9 mouse cellular contexts compared by ENCODE assay signal in the genomic region with DNA sequence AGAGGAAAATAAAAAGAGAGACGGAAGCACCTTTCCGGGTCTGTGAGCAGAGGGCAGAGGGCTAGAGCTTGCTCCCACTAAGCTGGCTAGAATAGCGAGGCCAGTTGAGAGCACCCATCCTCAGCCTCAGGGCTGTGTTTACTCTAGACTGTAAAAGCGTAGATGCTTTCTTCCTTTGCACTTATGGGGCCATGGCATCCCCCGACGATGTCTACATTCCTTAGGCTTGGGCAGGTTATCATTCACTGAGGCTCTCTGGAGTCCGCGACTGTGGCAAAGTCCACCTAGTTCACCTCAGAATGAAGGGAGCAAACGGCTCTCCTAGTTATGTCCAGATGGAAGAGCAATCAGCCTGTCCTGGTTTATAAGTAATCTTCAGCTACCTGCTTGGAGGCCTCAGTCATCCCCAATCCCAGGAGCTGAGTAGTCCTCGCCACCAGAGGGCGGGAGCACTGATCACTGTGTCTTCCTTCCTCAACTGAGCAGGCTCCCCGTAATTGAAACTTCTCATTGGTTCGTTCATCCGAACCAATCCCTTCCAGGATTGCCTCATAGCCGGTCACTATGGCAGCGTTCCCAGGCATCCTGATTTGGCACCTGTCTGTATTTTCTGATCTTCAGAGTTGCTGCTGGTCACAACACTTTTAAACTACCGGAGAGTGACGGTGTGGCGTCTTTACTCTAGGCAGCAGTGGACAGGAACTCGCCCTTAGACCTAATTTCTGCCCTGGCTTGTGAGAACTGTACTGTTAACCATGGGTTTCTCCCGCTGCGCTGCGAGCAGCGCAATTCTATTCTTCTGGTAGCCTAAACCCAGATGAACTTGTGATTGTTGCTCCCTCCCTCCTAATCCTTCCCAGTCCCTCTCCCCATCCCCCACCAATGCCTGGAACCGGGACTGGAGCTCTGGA. TPM values are rescaled to one million over a fixed set of nuclear protein-coding genes. Genes with fewer than 3 reads are reported as not detected.
DNase-seq lines count a peak whose midpoint lies in the region; ATAC-seq and TF ChIP-seq lines count a peak whose summit lies in the region.
"Had no signal": no experiment of that assay in that cellular context is flagged by ENCODE, and none has a peak within 500 bp of the region (broad histone marks: within the 10 kb centered on the region; RNA-seq: fewer than 3 reads in every experiment).

No protein-coding gene starts in this region.

- H3K9me3 ChIP-seq in forebrain, embryonic 12.5 days, result no peaks in the 10 kb centered on the region
- no peaks in the 10 kb centered on the region for H3K9me3 ChIP-seq in heart, embryonic 15.5 days (replicated peaks)
- H3K9me3 ChIP-seq: G1E had no signal

- no peaks in the 10 kb centered on the region for H3K79me2 ChIP-seq in liver, adult 2 months (ENCODE audit: control insufficient read depth, insufficient read depth, low read length)

- H3K27ac ChIP-seq in forebrain, embryonic 12.5 days, result no peak overlapping the region
- 0 out of 2 replicates have a peak overlapping the region, but pooled peaks have one; percentile 3 for H3K27ac ChIP-seq in heart, embryonic 15.5 days
- H3K27ac ChIP-seq in liver, adult 2 months (replicated peaks; ENCODE audit: insufficient read depth, low read depth, low read length), result peak overlapping the region; percentile 87

- peak overlapping the region; percentile 58 for H3K4me2 ChIP-seq in forebrain, embryonic 12.5 days
- peak overlapping the region; percentile 73 for H3K4me2 ChIP-seq in heart, embryonic 15.5 days

- no peaks in the 10 kb centered on the region for H3K27me3 ChIP-seq in forebrain, embryonic 12.5 days
- no peaks in the 10 kb centered on the region for H3K27me3 ChIP-seq in heart, embryonic 15.5 days
- H3K27me3 ChIP-seq in liver, adult 2 months (ENCODE audit: control insufficient read depth, insufficient read depth, low read length), result no peaks in the 10 kb centered on the region

- WGBS in forebrain, embryonic 12.5 days, result 26% methylated on average over 25 of the region's 25 CpGs
- WGBS in heart, embryonic 15.5 days, result 25% methylated on average over 25 of the region's 25 CpGs
- 14% methylated on average over 25 of the region's 25 CpGs for WGBS in liver, adult 2 months

- H3K9ac ChIP-seq in forebrain, embryonic 12.5 days, result peak overlapping the region; percentile 26; the same call in 1 of the 2 replicates
- H3K9ac ChIP-seq in heart, embryonic 15.5 days, result peak overlapping the region; percentile 42; the same call in 1 of the 2 replicates
- H3K9ac ChIP-seq in liver, adult 2 months (ENCODE audit: low read depth, low read length), result peak overlapping the region; percentile 63

- no peak for TF ChIP-seq POLR2A in liver, adult 2 months (IDR thresholded peaks at IDR 0.05; ENCODE audit: extremely low read depth, insufficient read depth, low read length)

- peak; percentile 92 for TF ChIP-seq CTCF in liver, adult 2 months (IDR thresholded peaks at IDR 0.05; ENCODE audit: low read depth, low read length)

- H3K4me3 ChIP-seq in forebrain, embryonic 12.5 days (replicated peaks), result peak overlapping the region; percentile 35
- H3K4me3 ChIP-seq in heart, embryonic 15.5 days, result peak overlapping the region; percentile 46
- H3K4me3 ChIP-seq in liver, adult 2 months (ENCODE audit: insufficient read depth, low read depth, low read length), result peak overlapping the region; percentile 43

- ATAC-seq in cerebellum, adult (ENCODE audit: insufficient number of reproducible peaks, low FRiP score, low TSS enrichment), result peak; percentile 91
- peak; percentile 97 for ATAC-seq in forebrain, embryonic 12.5 days (ENCODE audit: low FRiP score)
- peak; percentile 90 for ATAC-seq in heart, embryonic 15.5 days (replicated peaks; ENCODE audit: insufficient number of reproducible peaks, insufficient read depth, low FRiP score, low read depth)
- ATAC-seq in monocyte, adult 5-6 weeks (replicated peaks; ENCODE audit: insufficient number of reproducible peaks, low FRiP score, low TSS enrichment, poor library complexity, severe bottlenecking), result peak; percentile 73; the same call in 1 of the 2 replicates

- H3K4me1 ChIP-seq in forebrain, embryonic 12.5 days, result peaks cover 25% of the 10 kb centered on the region
- H3K4me1 ChIP-seq in heart, embryonic 15.5 days (replicated peaks), result peaks cover 17% of the 10 kb centered on the region
- H3K4me1 ChIP-seq in liver, adult 2 months (ENCODE audit: control insufficient read depth, insufficient read depth, low read length), result peaks cover 14% of the 10 kb centered on the region

- peak; percentile 71 for DNase-seq in CD4-positive, CD25-positive, alpha-beta regulatory T cell, adult 2 months (ENCODE audit: low read depth, low spot score)
- peak; percentile 88 for DNase-seq in kidney, postnatal 10 days
- peak; percentile 99 for DNase-seq in liver, adult 2 months (ENCODE audit: extremely low read depth, low read depth, low spot score)
- peak; percentile 30 to 67 for DNase-seq in spleen, postnatal 4 days (ENCODE audit: low spot score in 2 of 2)

- no peaks in the 10 kb centered on the region for H3K36me3 ChIP-seq in forebrain, embryonic 12.5 days (replicated peaks)
- H3K36me3 ChIP-seq in heart, embryonic 15.5 days, result no peaks in the 10 kb centered on the region
- H3K36me3 ChIP-seq in liver, adult 2 months (ENCODE audit: control insufficient read depth, insufficient read depth, low read length), result no peaks in the 10 kb centered on the region
- H3K36me3 ChIP-seq: G1E had no signal

RNA-seq across cellular contexts. Expression of gene Il33, which starts 23.2 kb away (rescaled TPM):
- 0.52 and 0.62 TPM in 2 replicates for polyA plus RNA-seq in forebrain, embryonic 12.5 days (2016; fragmentation: Nextera tagmentation; extraction: Ambion mirVana)
- polyA plus RNA-seq in heart, embryonic 15.5 days (2015; fragmentation: Nextera tagmentation; extraction: Ambion mirVana), result 9.5 and 10.2 TPM in 2 replicates
- total RNA-seq in liver, adult 2 months (2014; rRNA removed), result 1.5 and 1.6 TPM in 2 replicates
- 0.80 and 1.4 TPM in 2 replicates for polyA plus RNA-seq in liver, adult 2 months (2012; rRNA removed)
- total RNA-seq in monocyte, adult 5-6 weeks (2017), result not detected in 3 replicates

RNA-seq across cellular contexts. Expression of gene Trpd52l3, which starts 55.4 kb away (rescaled TPM):
- not detected in 2 replicates for polyA plus RNA-seq in forebrain, embryonic 12.5 days (2016; fragmentation: Nextera tagmentation; extraction: Ambion mirVana)
- not detected in 2 replicates for polyA plus RNA-seq in heart, embryonic 15.5 days (2015; fragmentation: Nextera tagmentation; extraction: Ambion mirVana)
- total RNA-seq in liver, adult 2 months (2014; rRNA removed), result not detected in 2 replicates
- polyA plus RNA-seq in liver, adult 2 months (2012; rRNA removed), result not detected in 2 replicates
- not detected in 3 replicates for total RNA-seq in monocyte, adult 5-6 weeks (2017)
- polyA plus RNA-seq: G1E had no signal

Comparison
In these comparisons a context has a peak if more than half of its experiments do, and no peak if none do; other contexts are left out.
1. DNase-seq: peak in every context shown above with its lines; median percentile 99 in liver, adult 2 months; 88 in kidney, postnatal 10 days; 71 in CD4-positive, CD25-positive, alpha-beta regulatory T cell, adult 2 months; 48 in spleen, postnatal 4 days.